Mouse (Mus musculus): ENCODE measurements around the gene Slc12a5. TPM values are rescaled to one million over a fixed set of nuclear protein-coding genes. Genes with fewer than 3 reads are reported as not detected.

Gene Slc12a5
- total and polyA plus RNA-seq, 2 experiments from 2014 or later = 83.5 to 368 TPM

GRCm38 (mm10) chr2:165033306-165033705 is 72.7 kb downstream of the Slc12a5 start:
- Histone ChIP-seq H3K27ac (ENCODE audit: low read depth, low read length) (no peak overlapping the region), H3K9ac (replicated peaks; ENCODE audit: low read length, poor library complexity, severe bottlenecking) (peak overlapping the region; percentile 85), H3K9me3 (ENCODE audit: low read length) (no peaks in the 10 kb centered on the region), H3K4me3 (ENCODE audit: low read depth, low read length) (peak overlapping the region; percentile 91), H3K27me3 (ENCODE audit: insufficient read depth, low read length) (no peaks in the 10 kb centered on the region), H3K4me1 (ENCODE audit: insufficient read depth, low read length) (no peaks in the 10 kb centered on the region), H3K4me2 (ENCODE audit: low read depth, low read length, poor library complexity, severe bottlenecking) (peak overlapping the region; percentile 66), H3K36me3 (ENCODE audit: insufficient read depth, low read length) (no peaks in the 10 kb centered on the region)
- 30% methylated on average over 6 of the region's 6 CpGs for WGBS
- DNase-seq (ENCODE audit: low spot score) (no peak), ATAC-seq (ENCODE audit: low FRiP score) (no peak)
- TF ChIP-seq CTCF (IDR thresholded peaks at IDR 0.05) = no peak

GRCm38 (mm10) chr2:165034131-165035057 is 73.8 kb downstream of the Slc12a5 start, which contains the start of gene Ncoa5:
Gene Ncoa5, minus strand, starts transcription at chr2:165034867.
- WGBS = under 1% methylated on average over 78 of the region's 111 CpGs
- H3K9me3 ChIP-seq (ENCODE audit: low read length) = no peaks in the 10 kb centered on the region

GRCm38 (mm10) chr2:165035058-165035431 is 74.4 kb downstream of the Slc12a5 start:
- no peak for DNase-seq (ENCODE audit: low spot score)
- H3K4me1 ChIP-seq (ENCODE audit: insufficient read depth, low read length) = no peaks in the 10 kb centered on the region
- 9% methylated on average over 5 of the region's 5 CpGs for WGBS
- H3K9ac ChIP-seq (replicated peaks; ENCODE audit: low read length, poor library complexity, severe bottlenecking) = no peak overlapping the region; the same call in 1 of the 2 replicates
- peak overlapping the region; percentile 91 for H3K27ac ChIP-seq (ENCODE audit: low read depth, low read length)
- ATAC-seq (ENCODE audit: low FRiP score) = no peak
- peak overlapping the region; percentile 66 for H3K4me2 ChIP-seq (ENCODE audit: low read depth, low read length, poor library complexity, severe bottlenecking)
- H3K4me3 ChIP-seq (ENCODE audit: low read depth, low read length) = peak overlapping the region; percentile 91; the same call in 1 of the 2 replicates
- TF ChIP-seq CTCF (IDR thresholded peaks at IDR 0.05) = no peak
- no peaks in the 10 kb centered on the region for H3K9me3 ChIP-seq (ENCODE audit: low read length)
- H3K27me3 ChIP-seq (ENCODE audit: insufficient read depth, low read length) = no peaks in the 10 kb centered on the region
- no peaks in the 10 kb centered on the region for H3K36me3 ChIP-seq (ENCODE audit: insufficient read depth, low read length)

More at GRCm38 (mm10) chr2:165034131-165035057, 73.8 kb downstream of the Slc12a5 start, which contains the start of gene Ncoa5:
- DNase-seq (ENCODE audit: low spot score) (peak; percentile 99), ATAC-seq (ENCODE audit: low FRiP score) (peak; percentile 97)
- H3K9ac ChIP-seq (replicated peaks; ENCODE audit: low read length, poor library complexity, severe bottlenecking) = peak within 1 kb of the TSS; percentile 85
- TF ChIP-seq CTCF (IDR thresholded peaks at IDR 0.05) = peak; percentile 36
- no peaks in the 10 kb centered on the region for H3K36me3 ChIP-seq (ENCODE audit: insufficient read depth, low read length)
- peak within 1 kb of the TSS; percentile 66 for H3K4me2 ChIP-seq (ENCODE audit: low read depth, low read length, poor library complexity, severe bottlenecking)
- peak within 1 kb of the TSS; percentile 91 for H3K27ac ChIP-seq (ENCODE audit: low read depth, low read length)
- H3K27me3 ChIP-seq (ENCODE audit: insufficient read depth, low read length) = no peaks in the 10 kb centered on the region
- H3K4me3 ChIP-seq (ENCODE audit: low read depth, low read length) = peak within 1 kb of the TSS; percentile 91
- H3K4me1 ChIP-seq (ENCODE audit: insufficient read depth, low read length) = no peaks in the 10 kb centered on the region

- no peaks in the 10 kb centered on the region for H3K27me3 ChIP-seq (ENCODE audit: insufficient read depth, low read length)
- H3K9ac ChIP-seq (replicated peaks; ENCODE audit: low read length, poor library complexity, severe bottlenecking) = no peak overlapping the region
- no peak overlapping the region for H3K4me2 ChIP-seq (ENCODE audit: low read depth, low read length, poor library complexity, severe bottlenecking)
- WGBS = 74% methylated on average over 4 of the region's 4 CpGs
- H3K27ac ChIP-seq (ENCODE audit: low read depth, low read length) = no peak overlapping the region
- H3K9me3 ChIP-seq (ENCODE audit: low read length) = no peaks in the 10 kb centered on the region
- ATAC-seq (ENCODE audit: low FRiP score) (no peak), DNase-seq (ENCODE audit: low spot score) (no peak)
- H3K36me3 ChIP-seq (ENCODE audit: insufficient read depth, low read length) = no peaks in the 10 kb centered on the region
- H3K4me1 ChIP-seq (ENCODE audit: insufficient read depth, low read length) = no peaks in the 10 kb centered on the region
- no peak overlapping the region for H3K4me3 ChIP-seq (ENCODE audit: low read depth, low read length)
- TF ChIP-seq CTCF (IDR thresholded peaks at IDR 0.05) = no peak
Measured at GRCm38 (mm10) chr2:165037415-165037814, 76.8 kb downstream of the Slc12a5 start.

GRCm38 (mm10) chr2:165042126-165042525 is 81.5 kb downstream of the Slc12a5 start:
- H3K9ac ChIP-seq (replicated peaks; ENCODE audit: low read length, poor library complexity, severe bottlenecking) = no peak overlapping the region
- DNase-seq (ENCODE audit: low spot score) (no peak), ATAC-seq (ENCODE audit: low FRiP score) (no peak)
- 89% methylated on average over 5 of the region's 5 CpGs for WGBS
- H3K27ac ChIP-seq (ENCODE audit: low read depth, low read length) = no peak overlapping the region
- TF ChIP-seq CTCF (IDR thresholded peaks at IDR 0.05) = no peak
- H3K36me3 ChIP-seq (ENCODE audit: insufficient read depth, low read length) = no peaks in the 10 kb centered on the region
- no peak overlapping the region for H3K4me2 ChIP-seq (ENCODE audit: low read depth, low read length, poor library complexity, severe bottlenecking)
- no peaks in the 10 kb centered on the region for H3K27me3 ChIP-seq (ENCODE audit: insufficient read depth, low read length)
- H3K4me3 ChIP-seq (ENCODE audit: low read depth, low read length) = no peak overlapping the region
- H3K4me1 ChIP-seq (ENCODE audit: insufficient read depth, low read length) = peaks cover 4% of the 10 kb centered on the region; the same call in 1 of the 2 replicates
- no peaks in the 10 kb centered on the region for H3K9me3 ChIP-seq (ENCODE audit: low read length)

Measured in midbrain, postnatal 0 days (tissue).